In the genomic region with DNA sequence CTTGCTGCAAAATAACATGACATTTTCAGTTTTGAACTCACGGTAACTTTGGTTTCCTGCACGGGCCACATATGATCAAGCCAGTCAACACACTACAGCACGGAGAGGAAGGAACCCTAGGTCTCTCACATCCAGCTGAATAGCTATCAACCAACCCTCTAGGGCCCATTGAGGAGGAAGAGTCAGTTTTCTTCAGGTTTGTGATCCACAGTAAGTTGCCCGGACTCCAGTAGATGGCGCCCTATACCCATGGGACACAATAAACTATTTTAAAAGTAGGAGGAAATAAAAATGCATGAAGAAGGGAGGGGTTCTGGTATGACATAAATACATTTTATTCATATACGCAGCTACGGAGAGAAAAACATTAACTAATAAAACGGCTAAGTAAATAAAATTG, we compare ENCODE assay signal across 9 mouse cellular contexts. TPM values are rescaled to one million over a fixed set of nuclear protein-coding genes. Genes with fewer than 3 reads are reported as not detected.
DNase-seq lines count a peak whose midpoint lies in the region; ATAC-seq and TF ChIP-seq lines count a peak whose summit lies in the region.
"Had no signal": no experiment of that assay in that cellular context is flagged by ENCODE, and none has a peak within 500 bp of the region (broad histone marks: within the 10 kb centered on the region; RNA-seq: fewer than 3 reads in every experiment).

No protein-coding gene starts in this region.

- no peak overlapping the region for H3K9ac ChIP-seq in kidney, embryonic 16.5 days (replicated peaks; ENCODE audit: low read length)
- H3K9ac ChIP-seq in embryonic facial prominence, embryonic 11.5 days (replicated peaks; ENCODE audit: low read length), result no peak overlapping the region

- no peaks in the 10 kb centered on the region for H3K4me1 ChIP-seq in kidney, adult 2 months (ENCODE audit: control insufficient read depth, insufficient read depth, low read length)
- H3K4me1 ChIP-seq in kidney, embryonic 16.5 days (ENCODE audit: insufficient read depth, low read length), result no peaks in the 10 kb centered on the region
- H3K4me1 ChIP-seq in G1E (ENCODE audit: insufficient read depth, low read depth, low read length), result peaks cover 33% of the 10 kb centered on the region
- no peaks in the 10 kb centered on the region for H3K4me1 ChIP-seq in embryonic facial prominence, embryonic 11.5 days (ENCODE audit: control insufficient read depth, insufficient read depth, low read length)
- H3K4me1 ChIP-seq in lung, adult 2 months (ENCODE audit: control insufficient read depth, insufficient read depth, low read length), result no peaks in the 10 kb centered on the region

- peak; percentile 38 for DNase-seq in kidney, adult 2 months
- peak; percentile 36 to 41 for DNase-seq in B cell, adult 2 months
- DNase-seq in G1E (ENCODE audit: low spot score), result no peak
- peak; percentile 44 for DNase-seq in embryonic facial prominence, embryonic 11.5 days (ENCODE audit: low spot score)
- peak; percentile 25 for DNase-seq in lung, adult 2 months
- peak; percentile 3 to 6 for DNase-seq in thymus, postnatal 36 days
- DNase-seq in left cerebral cortex, adult 8-10 months (ENCODE audit: low spot score in 2 of 2), result no peak

- no peaks in the 10 kb centered on the region for H3K9me3 ChIP-seq in kidney, embryonic 16.5 days (ENCODE audit: low read length)
- H3K9me3 ChIP-seq in G1E (replicated peaks), result no peaks in the 10 kb centered on the region
- no peaks in the 10 kb centered on the region for H3K9me3 ChIP-seq in embryonic facial prominence, embryonic 11.5 days (replicated peaks; ENCODE audit: control insufficient read depth, low read length)

- no peak overlapping the region for H3K4me3 ChIP-seq in kidney, adult 2 months (ENCODE audit: insufficient read depth, low read depth, low read length)
- no peak overlapping the region for H3K4me3 ChIP-seq in kidney, embryonic 16.5 days (ENCODE audit: low read length)
- no peak overlapping the region for H3K4me3 ChIP-seq in G1E (ENCODE audit: low read depth, low read length)
- H3K4me3 ChIP-seq in embryonic facial prominence, embryonic 11.5 days (ENCODE audit: low read depth, low read length), result no peak overlapping the region
- no peak overlapping the region for H3K4me3 ChIP-seq in lung, adult 2 months (replicated peaks; ENCODE audit: extremely low read depth, low read depth, low read length)
- H3K4me3 ChIP-seq: myocyte had no signal

- TF ChIP-seq POLR2A in kidney, adult 2 months (IDR thresholded peaks at IDR 0.05; ENCODE audit: low read depth, low read length), result no peak
- TF ChIP-seq POLR2A in lung, adult 2 months (IDR thresholded peaks at IDR 0.05; ENCODE audit: borderline replicate concordance, extremely low read depth, low read depth, low read length), result no peak

- no peak overlapping the region for H3K27ac ChIP-seq in kidney, adult 2 months (ENCODE audit: insufficient read depth, low read depth, low read length)
- no peak overlapping the region for H3K27ac ChIP-seq in kidney, embryonic 16.5 days (ENCODE audit: low read length)
- no peak overlapping the region for H3K27ac ChIP-seq in embryonic facial prominence, embryonic 11.5 days (replicated peaks; ENCODE audit: low read depth, low read length)

- WGBS in kidney, adult 2 months, result 47% methylated on average over 8 of the region's 8 CpGs
- WGBS in kidney, embryonic 16.5 days, result 54% methylated on average over 8 of the region's 8 CpGs
- 56% methylated on average over 8 of the region's 8 CpGs for WGBS in embryonic facial prominence, embryonic 11.5 days
- WGBS in lung, adult 2 months, result 41% methylated on average over 8 of the region's 8 CpGs

- ATAC-seq in kidney, embryonic 16.5 days (ENCODE audit: low FRiP score, low TSS enrichment), result no peak
- ATAC-seq in G1E (ENCODE audit: extremely low read depth, insufficient number of reproducible peaks, low FRiP score, poor library complexity, severe bottlenecking), result no peak
- no peak for ATAC-seq in embryonic facial prominence, embryonic 11.5 days (replicated peaks; ENCODE audit: insufficient number of reproducible peaks, low FRiP score, low TSS enrichment, low read depth)

- peak; percentile 52 for TF ChIP-seq CTCF in kidney, adult 2 months (conservative IDR thresholded peaks at IDR 0.05; ENCODE audit: insufficient read depth, insufficient read length, low read depth, low read length)
- peak; percentile 43; the same call in 1 of the 2 replicates for TF ChIP-seq CTCF in G1E (IDR thresholded peaks at IDR 0.05; ENCODE audit: low read depth, low read length)
- peak; percentile 16; the same call in 1 of the 2 replicates for TF ChIP-seq CTCF in lung, adult 2 months (IDR thresholded peaks at IDR 0.05; ENCODE audit: insufficient read depth, low read length)

- no peak overlapping the region for H3K4me2 ChIP-seq in kidney, embryonic 16.5 days (replicated peaks; ENCODE audit: low read depth, low read length)
- H3K4me2 ChIP-seq in embryonic facial prominence, embryonic 11.5 days (ENCODE audit: low read depth, low read length), result no peak overlapping the region

- no peaks in the 10 kb centered on the region for H3K27me3 ChIP-seq in kidney, adult 2 months (replicated peaks; ENCODE audit: control insufficient read depth, insufficient read depth, low read length)
- H3K27me3 ChIP-seq in kidney, embryonic 16.5 days (ENCODE audit: insufficient read depth, low read length), result no peaks in the 10 kb centered on the region
- no peaks in the 10 kb centered on the region for H3K27me3 ChIP-seq in G1E (ENCODE audit: insufficient read depth, low read length)
- no peaks in the 10 kb centered on the region for H3K27me3 ChIP-seq in embryonic facial prominence, embryonic 11.5 days (ENCODE audit: control insufficient read depth, insufficient read depth, low read length)

- no peaks in the 10 kb centered on the region for H3K36me3 ChIP-seq in kidney, adult 2 months (ENCODE audit: control insufficient read depth, insufficient read depth, low read length)
- no peaks in the 10 kb centered on the region for H3K36me3 ChIP-seq in kidney, embryonic 16.5 days (ENCODE audit: insufficient read depth, low read length)
- peaks cover 34% of the 10 kb centered on the region for H3K36me3 ChIP-seq in G1E (replicated peaks)
- no peaks in the 10 kb centered on the region for H3K36me3 ChIP-seq in embryonic facial prominence, embryonic 11.5 days (replicated peaks; ENCODE audit: control insufficient read depth, insufficient read depth, low read depth, low read length)

RNA-seq across cellular contexts. Expression of a gene that starts 13.6 kb away (rescaled TPM):
- not detected in 2 replicates for polyA plus RNA-seq in kidney, adult 2 months (2012; rRNA removed)
- 0.76 and 1.3 TPM in 2 replicates for polyA plus RNA-seq in kidney, embryonic 16.5 days (2015; fragmentation: Nextera tagmentation; extraction: Ambion mirVana)
- total RNA-seq in G1E (2014; fragmentation: Nextera tagmentation), result 630 and 645 TPM in 2 replicates
- 110 and 118 TPM in 2 replicates for total RNA-seq in G1E (2017)
- polyA plus RNA-seq in G1E (2012), result 9.5 and 12.7 TPM in 2 replicates
- polyA plus RNA-seq in embryonic facial prominence, embryonic 11.5 days (2014; fragmentation: Nextera tagmentation; extraction: Ambion mirVana), result 6.5 and 6.7 TPM in 2 replicates
- not detected in 2 replicates for polyA plus RNA-seq in lung, adult 2 months (2012; rRNA removed)
- not detected for total RNA-seq in left cerebral cortex, adult 8-10 months (2022)
- polyA plus RNA-seq: myocyte had no signal

RNA-seq across cellular contexts. Expression of a gene that starts 17.7 kb away (rescaled TPM):
- 0.20 and 0.54 TPM in 2 replicates for polyA plus RNA-seq in kidney, adult 2 months (2012; rRNA removed)
- polyA plus RNA-seq in kidney, embryonic 16.5 days (2015; fragmentation: Nextera tagmentation; extraction: Ambion mirVana), result not detected in 2 replicates
- total RNA-seq in G1E (2014; fragmentation: Nextera tagmentation) (12.6 and 17.6 TPM in 2 replicates), G1E (2017) (6.9 and 7.1 TPM in 2 replicates)
- 0.08 TPM in 1 of 2 replicates, not detected in the other for polyA plus RNA-seq in G1E (2012)
- polyA plus RNA-seq in embryonic facial prominence, embryonic 11.5 days (2014; fragmentation: Nextera tagmentation; extraction: Ambion mirVana), result not detected in 2 replicates
- not detected in 2 replicates for polyA plus RNA-seq in lung, adult 2 months (2012; rRNA removed)
- total RNA-seq in left cerebral cortex, adult 8-10 months (2022), result not detected
- polyA plus RNA-seq: myocyte had no signal

RNA-seq across cellular contexts. Expression of a gene that starts 55.8 kb away (rescaled TPM):
- 2.9 and 3.7 TPM in 2 replicates for polyA plus RNA-seq in kidney, adult 2 months (2012; rRNA removed)
- 2.3 and 2.4 TPM in 2 replicates for polyA plus RNA-seq in kidney, embryonic 16.5 days (2015; fragmentation: Nextera tagmentation; extraction: Ambion mirVana)
- total RNA-seq in G1E (2014; fragmentation: Nextera tagmentation), result not detected in 2 replicates
- total RNA-seq in G1E (2017), result 0.12 and 0.71 TPM in 2 replicates
- polyA plus RNA-seq in G1E (2012), result 0.11 and 0.29 TPM in 2 replicates
- 0.70 and 1.2 TPM in 2 replicates for polyA plus RNA-seq in embryonic facial prominence, embryonic 11.5 days (2014; fragmentation: Nextera tagmentation; extraction: Ambion mirVana)
- 3.0 and 4.4 TPM in 2 replicates for polyA plus RNA-seq in lung, adult 2 months (2012; rRNA removed)
- total RNA-seq in left cerebral cortex, adult 8-10 months (2022), result under 1 TPM in 1 of 4 experiments, not detected in 3; 0.26 TPM

Comparison
In these comparisons a context has a peak if more than half of its experiments do, and no peak if none do; other contexts are left out.
1. DNase-seq: peak in kidney, adult 2 months (single experiment), B cell, adult 2 months (2 of 2), embryonic facial prominence, embryonic 11.5 days (single experiment), lung, adult 2 months (single experiment) and thymus, postnatal 36 days (2 of 2); none in G1E (single experiment) and left cerebral cortex, adult 8-10 months (0 of 2).
2. Peak in every context shown above with its lines, with median percentiles within 50 percentile points of each other: CTCF ChIP-seq.